Mouse (Mus musculus) lung, postnatal 25 days (tissue): ENCODE measurements around the gene Ints5.
"Not testable (repeated sequence)": the region's sequence is repeated elsewhere in the genome, so short reads cannot be mapped to it uniquely, and the experiment has no call there.

ENCODE experiments used
- DNase-seq: peaks from one replicate; pipeline ENCODE4 v3.0.0; 2022; ENCODE audit warnings: low spot score

Gene Ints5

DNA sequence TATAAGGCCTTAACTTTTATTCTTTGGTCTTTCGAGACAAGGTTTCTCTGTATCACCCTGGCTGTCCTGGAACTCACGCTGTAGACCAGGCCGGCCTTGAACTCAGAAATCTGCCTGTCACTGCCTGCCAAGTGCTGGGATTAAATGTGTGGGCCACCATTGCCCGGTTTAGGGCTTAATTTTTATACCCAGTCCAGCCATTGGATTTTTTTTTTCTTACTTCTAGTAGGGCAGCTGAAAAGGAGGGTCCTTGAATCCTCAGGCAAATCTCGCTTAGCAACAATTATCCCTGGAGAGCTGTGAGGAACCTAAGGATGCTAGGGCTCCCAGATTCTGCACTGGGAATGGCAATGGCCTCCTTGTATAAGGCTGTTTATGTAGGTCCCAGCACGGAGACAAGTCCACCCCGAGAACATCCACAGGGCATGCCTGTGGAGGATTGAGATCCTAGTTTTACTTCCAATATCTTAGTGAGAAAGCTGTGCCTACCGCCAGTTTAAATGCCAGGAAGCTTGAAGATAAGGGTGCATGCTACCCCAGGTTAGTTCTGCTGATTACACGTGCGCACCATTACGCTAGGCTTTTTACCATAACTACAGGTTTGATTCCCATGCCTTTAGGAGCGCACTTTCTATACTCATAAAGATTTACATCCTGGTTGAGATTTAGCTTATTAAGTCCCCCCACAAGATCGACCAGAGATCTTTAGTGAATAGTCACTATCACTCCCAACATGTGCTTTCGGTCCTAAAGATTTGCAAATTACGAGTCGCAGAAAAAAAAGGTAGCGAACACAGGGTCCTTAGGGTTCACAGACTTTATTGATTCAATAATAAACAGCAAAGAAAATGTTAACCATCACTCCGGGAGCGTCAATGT, 5.0 kb upstream of the Ints5 start:
- DNase-seq, result no peak

DNA sequence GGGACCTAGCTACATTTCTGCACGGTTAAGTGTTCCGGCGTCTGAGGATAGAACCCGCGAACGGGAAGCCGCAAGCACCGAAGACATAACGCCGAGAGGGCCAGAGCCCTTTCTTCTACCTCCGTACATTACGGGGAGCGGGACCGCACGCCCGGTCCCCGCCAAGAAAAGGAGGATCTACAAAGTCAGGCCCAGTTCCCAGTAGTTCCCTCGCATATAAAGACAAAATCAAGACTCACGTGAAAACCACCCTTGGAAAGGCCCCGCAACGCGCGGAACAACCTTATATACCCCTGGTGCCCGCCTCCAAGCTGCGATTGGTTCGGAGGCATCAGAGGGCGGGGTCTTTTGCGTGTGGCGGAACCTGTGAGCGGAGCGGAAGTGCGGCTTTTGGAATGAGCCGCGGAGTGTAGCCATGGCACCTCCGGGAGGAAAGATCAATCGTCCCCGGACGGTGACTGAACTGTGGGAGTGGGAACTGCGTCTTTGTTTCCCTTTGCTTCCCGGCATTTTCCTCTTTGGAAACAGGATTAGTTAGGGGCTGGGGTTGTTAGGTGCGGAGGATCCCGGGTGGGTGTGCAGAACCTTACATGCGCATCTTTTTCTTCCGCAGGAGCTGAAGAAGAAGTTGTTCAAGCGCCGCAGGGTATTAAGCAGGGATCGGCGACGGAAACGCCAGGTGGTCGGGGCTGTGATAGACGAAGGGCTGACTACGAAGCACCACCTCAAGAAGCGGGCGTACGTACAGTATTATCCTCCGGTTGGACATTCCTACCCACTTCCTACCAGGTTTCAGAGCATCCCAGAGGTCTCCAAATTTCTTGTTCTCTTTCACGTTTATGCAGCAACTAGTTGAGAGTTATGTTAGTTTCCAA, 4.1 kb upstream of the Ints5 start, which contains the start of the genes 1810009A15Rik and Gm49416:
1810009A15Rik (plus strand) TSS at position 343 of the 875 bp plus-strand sequence.
Gm49416 (plus strand) TSS at position 416 of the 875 bp plus-strand sequence.
- DNase-seq, result peak; percentile 96

DNA sequence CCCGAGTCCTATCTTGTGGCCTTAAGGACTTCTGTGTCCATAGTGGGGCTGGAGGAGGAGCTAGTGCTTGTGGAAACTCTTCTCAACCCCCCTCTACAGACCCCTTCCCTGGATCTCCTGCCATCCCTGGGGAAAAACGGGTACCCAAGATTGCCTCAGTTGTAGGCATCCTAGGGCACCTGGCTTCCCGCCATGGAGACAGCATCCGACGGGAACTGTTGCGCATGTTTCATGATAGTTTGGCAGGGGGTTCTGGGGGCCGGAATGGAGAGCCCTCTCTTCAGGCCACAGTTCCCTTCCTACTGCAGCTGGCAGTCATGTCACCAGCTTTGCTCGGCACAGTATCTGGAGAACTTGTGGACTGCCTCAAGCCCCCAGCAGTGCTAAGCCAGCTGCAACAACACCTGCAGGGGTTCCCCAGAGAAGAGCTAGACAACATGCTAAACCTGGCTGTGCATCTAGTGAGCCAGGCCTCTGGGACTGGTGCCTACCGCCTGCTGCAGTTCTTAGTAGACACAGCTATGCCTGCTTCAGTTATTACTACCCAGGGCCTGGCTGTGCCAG, 2.7 kb downstream of the Ints5 start:
- no peak for DNase-seq

DNA sequence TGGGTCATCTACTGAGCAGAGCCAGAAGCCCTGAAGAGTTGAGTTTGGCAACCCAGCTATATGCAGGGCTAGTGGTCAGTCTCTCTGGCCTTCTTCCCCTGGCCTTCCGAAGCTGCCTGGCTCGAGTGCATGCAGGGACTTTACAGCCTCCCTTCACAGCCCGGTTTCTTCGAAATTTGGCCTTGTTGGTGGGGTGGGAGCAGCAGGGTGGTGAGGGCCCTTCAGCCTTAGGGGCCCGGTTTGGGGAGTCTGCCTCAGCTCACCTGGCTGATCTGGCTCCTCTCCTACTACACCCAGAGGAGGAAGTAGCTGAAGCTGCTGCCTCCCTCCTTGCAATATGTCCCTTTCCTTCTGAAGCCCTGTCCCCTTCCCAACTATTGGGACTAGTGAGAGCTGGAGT, 3.4 kb downstream of the Ints5 start:
- not testable (repeated sequence) for DNase-seq

DNA sequence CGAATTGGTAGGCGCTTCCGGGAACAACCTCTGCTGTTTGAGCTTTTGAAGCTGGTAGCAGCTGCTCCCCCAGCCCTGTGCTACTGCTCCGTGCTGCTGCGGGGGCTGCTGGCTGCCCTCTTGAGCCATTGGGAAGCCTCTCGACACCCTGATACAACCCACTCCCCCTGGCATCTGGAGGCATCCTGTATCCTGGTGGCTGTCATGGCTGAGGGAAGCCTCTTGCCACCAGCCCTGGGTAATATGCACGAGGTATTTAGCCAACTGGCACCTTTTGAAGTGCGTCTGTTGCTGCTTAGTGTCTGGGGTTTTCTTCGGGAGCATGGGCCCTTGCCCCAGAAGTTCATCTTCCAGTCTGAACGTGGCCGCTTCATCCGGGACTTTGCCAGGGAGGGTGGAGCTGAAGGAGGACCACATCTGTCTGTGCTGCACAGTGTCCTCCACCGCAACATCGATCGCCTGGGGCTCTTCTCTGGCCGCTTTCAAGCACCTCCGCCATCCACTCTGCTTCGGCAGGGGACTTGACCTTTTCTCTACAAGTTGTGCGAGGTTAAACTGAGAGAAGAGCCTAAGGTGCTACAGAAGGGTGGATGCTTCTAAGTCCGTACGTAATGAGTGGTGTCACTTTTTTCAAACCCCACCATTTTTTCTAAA, 4.5 kb downstream of the Ints5 start:
- not testable (repeated sequence) for DNase-seq

DNA sequence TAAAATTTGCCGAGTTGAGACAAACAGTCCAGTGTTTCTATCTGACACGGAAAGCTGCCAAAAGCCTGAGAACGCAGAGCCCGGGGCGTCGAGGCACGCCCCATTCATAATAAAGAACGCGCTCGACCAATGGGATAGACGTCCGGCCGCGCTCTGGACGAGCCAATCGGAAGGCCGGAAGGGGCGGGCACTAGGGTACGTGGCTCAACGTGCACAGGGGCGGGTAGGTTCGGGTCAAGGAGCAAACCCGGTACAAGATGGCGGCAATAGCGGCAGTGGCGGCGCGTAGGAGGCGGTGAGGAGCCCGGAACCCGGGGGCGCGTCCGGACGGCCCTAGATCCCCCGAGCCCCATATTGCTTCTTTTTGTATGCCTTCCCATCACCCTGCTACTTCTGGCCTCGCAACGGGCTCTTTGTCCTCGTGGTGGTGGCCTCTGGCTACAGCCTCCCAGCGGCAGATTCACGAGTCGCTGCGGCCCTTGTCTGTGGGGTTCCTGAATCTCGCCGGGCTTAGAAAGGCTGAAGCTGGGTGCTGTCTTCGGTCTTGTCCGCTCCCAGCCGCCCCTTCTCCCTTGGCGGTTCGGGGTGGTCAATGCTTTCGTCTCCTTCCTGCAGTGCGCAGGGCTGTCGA, 5.2 kb downstream of the Ints5 start, which contains the start of gene Ganab:
Ganab (plus strand) TSS at position 207 of the 631 bp plus-strand sequence.
- peak; percentile 98 for DNase-seq

DNA sequence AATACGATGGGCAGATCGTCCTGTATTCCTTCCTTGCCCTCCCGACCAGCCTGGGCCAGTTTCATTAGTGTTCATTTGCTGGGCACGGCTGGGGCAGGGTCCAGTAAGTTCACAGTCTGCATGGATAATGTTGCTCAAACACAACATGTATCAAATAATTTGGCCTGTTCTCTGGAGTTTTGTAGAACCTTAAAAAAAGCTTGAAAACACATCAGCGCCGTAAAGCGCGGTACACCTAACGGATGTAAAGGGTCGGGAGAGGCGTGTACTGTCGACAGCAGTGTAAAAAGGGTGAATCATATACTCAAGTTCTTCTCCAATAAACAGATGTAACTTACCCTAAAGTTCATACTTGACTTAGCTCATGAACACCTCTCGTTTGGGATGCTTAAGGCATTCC, 5.8 kb downstream of the Ints5 start:
- no peak for DNase-seq

DNA sequence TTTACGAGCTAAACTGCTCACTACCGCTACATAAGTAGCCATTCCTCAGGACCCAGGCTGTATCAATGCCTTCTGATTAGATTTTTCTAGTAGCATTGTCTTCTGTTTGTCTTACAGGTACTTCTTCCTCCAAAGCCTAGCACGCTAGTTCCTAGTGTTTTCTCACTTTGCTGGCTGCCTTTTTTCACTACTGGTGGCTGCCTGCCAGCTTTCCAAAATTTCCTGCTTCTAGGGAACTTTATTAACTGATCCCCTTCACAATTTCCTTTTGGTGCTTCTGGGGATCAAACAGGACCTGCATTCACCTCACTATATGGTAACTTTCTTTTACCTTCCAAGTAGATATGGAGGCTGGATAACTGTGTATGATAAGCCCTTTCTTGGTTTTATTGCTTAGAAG, 6.3 kb downstream of the Ints5 start:
- DNase-seq, result no peak

DNA sequence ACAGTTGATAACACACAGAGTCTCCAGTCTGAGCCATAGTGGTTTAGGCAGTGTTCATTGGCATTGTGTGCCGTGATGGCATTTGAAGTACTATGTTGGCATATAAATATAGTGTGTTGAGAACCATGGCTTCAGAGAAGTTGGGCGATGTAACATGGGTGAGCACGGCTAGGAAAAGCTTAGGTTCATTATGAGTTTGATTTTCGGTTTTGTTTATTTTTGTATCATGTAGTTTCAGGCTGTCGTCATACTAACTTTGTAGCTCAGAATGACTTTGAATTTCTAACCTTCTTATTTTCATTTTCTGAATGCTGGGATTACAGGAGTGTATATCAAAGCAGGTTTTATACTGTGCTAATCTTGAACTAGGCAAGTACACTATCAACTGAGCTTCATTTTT, 10.6 kb downstream of the Ints5 start:
- no peak for DNase-seq

DNA sequence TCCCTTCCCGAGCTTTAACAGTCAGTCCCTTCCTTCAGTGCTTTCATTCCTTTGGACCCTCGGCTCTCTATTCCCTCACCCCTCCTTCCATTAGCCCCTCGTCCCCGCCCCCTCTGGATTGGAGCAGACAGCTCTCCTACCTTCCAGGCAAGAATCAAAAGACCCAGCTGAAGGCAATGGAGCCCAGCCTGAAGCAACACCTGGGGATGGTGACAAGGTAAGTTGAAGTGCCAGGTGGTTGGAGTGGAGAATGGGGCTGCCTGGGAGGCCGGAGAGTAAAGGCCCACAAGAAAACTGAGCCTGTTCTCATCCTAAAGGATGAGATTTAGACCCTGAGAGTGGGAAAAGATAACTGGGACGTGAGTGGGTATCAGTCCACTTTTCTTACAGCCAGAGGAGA, 15.7 kb downstream of the Ints5 start:
- no peak for DNase-seq

DNA sequence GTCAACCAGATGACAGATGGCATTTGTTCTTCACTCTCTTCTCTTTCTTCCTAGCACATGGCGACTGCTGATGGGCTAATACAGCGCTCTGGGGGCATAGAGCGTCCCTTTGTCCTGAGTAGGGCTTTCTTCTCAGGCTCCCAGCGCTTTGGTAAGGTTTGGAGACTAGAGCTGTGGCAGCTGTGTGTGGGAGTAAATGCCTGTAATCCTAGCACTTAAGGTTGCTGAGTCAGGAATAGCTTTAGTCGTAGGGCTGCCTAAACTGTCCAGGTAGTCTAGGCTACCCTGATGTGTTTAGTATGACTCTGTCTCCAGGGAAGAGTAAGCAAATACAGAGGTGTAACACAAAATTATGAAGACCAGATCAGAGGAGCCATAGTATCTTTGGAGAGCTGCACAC, 19.0 kb downstream of the Ints5 start:
- no peak for DNase-seq

DNA sequence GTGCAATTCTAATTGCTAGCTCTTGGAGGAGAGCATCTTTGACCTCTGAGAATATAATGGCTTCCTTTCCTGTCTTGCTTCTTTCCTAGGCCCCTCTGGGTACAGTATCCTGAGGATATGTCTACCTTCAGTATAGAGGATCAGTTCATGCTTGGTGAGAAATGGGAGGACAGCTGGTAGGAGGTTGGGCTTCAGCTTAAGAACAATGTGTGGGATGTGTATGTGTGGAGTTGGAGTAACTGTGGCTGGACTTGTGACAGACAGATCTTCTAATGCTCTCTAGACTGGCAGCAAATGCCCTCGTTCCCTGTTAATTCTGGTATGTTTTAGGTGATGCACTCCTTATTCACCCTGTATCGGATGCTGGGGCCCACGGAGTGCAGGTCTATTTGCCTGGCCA, 21.4 kb downstream of the Ints5 start:
- DNase-seq, result no peak

DNA sequence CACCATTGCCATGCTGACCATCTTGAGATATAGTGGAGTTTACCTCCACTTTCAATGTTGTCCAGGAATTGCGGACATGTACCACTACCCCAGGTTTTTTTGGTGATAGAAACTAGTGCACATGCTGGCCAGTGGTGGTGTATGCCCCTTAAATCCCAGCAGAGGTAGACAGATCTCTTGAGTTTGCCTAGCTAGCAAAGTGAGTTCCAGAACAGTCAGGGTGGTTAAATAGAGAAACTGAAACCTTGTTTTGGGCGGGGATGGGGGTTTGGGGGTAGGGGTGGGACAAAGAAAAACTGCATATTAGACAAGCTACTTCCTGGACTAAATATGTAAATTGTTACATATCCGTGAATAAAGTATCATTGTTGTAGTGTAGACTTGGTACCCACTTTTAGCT, 26.2 kb downstream of the Ints5 start:
- no peak for DNase-seq

DNA sequence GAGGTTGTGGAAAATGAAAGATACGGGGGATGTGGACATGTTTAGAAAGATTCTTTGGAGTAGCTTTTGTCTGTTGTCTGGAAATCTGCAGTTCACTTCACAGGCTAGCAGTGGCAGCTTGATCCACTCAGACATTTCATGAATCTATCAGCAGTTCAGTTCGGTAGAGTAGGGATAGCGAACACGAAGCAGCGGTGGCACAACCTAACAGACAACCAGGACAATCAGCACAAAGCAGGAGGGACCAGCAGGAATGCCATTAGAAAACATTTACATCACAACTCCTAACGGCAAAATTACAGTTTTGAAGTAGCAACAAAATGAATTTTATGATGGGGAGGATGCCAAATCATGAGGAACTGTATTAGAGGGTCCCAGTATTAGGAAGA, 26.9 kb downstream of the Ints5 start:
- no peak for DNase-seq

DNA sequence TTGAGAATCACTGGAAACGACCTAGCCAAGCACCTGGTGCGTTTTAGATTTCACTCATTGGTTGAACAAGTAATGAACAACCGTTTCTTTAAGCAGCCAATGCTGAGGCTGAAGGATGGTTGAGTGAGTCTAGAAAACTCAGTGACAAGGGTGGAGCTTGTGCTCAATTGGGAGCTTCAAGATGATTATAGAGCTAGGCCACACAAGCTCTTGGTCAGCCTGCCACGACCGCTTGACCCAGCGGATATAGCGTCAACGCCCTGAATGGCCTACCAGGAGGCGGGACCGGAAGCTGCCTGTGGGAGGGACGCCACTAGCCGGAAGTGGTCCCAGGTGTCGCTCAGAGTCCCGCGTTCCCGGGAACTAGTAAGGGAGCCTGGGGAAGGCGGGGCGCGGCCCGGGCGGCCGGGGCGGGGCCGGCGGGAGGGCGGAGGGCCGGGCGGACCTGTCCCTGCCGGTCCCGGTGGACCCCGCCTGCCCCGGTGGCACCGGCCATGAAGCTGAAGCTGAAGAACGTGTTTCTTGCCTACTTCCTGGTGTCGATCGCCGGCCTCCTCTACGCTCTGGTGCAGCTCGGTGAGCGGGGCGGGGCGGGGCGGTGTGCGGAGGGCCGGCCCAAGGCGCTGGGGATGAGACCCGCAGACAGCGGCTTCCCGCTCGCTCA, 27.4 kb downstream of the Ints5 start, which contains the start of gene B3gat3:
B3gat3 (plus strand) TSS at position 302 of the 664 bp plus-strand sequence.
- peak; percentile 97 for DNase-seq

DNA sequence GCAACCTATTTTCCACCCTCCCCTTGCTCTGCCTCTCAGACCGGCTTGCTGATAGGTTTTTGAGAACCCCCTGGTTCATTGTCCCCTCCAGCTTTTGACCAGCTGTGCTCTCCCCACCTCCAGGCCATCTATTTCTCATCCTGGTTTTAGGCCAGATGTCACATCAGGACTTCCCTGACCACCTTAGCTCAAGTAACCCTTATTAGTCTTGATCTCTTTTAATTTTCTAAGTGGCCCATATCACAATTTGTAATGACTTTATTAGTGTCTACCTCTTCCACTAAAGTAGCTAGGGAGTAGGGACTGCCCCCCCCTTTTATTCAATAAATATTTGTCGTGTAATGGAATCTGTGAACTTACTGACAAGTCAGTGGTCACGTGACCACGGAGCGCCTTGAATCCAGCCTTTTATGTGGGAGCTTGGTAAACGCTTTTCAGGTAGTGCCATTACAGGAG, 28.1 kb downstream of the Ints5 start:
- no peak for DNase-seq

DNA sequence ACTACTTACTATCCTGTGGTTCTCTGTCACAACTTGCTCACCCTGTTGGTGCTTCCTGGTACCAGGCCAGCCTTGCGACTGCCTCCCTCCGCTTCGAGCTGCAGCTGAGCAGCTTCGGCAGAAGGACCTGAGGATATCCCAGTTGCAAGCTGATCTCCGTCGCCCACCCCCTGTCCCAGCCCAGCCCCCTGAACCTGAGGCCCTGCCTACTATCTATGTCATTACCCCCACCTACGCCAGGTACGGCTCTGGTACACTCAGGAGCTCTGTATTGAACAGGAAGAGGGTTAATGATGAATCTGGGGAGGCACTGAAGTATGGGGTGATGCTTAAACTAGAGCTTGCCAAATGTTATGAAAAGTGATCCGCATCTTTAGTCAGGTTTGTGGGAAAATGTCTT, 28.9 kb downstream of the Ints5 start:
- DNase-seq, result no peak

DNA sequence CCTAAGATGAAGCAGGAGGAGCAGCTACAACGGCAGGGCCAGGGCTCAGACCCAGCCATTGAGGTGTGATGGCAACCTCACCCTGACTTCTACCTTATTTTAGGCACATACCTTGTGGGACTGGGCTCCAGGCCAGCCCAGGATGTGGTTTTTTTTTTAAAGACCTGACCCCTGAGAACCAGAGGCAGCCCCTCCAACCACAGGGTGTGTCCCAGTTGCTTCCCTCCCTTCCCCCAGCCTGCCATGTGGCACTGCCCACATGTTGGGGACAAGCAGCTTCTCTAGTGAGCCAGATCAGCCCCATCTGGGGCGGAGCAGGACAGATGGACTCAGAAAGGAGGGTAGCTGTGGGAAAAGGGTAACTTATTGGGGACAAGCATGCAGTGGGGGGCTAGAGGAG, 34.0 kb downstream of the Ints5 start:
- DNase-seq, result no peak

DNA sequence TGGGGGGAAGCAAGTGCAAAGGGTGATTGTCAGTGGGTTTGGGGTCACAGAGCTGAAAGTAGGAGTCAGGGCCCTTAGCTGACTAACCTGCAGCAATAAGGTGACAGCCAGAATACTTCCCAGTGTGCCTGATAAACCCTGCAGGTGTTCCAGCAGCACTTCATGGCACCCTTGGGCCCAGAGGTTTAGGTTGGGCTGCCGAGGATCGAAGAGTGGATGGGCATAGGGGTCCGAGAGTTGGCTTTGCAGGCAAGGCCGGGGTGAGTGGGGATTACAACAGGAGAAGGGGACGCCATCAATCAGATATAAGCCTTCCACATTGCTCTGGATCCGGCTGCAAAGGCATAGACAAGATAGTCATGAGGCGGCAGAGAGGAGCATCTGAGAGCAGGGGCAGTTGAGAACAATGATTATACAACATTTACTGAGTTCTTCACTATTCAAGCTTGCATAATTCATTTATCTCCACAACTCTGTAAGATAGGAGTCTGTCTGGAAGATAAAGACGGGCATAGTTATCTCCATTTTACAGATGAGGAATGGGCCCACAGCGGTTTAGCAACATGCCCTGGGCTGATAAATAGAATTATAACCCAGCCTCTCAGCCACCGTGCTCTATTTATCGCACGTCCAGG, 35.2 kb downstream of the Ints5 start:
- no peak for DNase-seq

DNA sequence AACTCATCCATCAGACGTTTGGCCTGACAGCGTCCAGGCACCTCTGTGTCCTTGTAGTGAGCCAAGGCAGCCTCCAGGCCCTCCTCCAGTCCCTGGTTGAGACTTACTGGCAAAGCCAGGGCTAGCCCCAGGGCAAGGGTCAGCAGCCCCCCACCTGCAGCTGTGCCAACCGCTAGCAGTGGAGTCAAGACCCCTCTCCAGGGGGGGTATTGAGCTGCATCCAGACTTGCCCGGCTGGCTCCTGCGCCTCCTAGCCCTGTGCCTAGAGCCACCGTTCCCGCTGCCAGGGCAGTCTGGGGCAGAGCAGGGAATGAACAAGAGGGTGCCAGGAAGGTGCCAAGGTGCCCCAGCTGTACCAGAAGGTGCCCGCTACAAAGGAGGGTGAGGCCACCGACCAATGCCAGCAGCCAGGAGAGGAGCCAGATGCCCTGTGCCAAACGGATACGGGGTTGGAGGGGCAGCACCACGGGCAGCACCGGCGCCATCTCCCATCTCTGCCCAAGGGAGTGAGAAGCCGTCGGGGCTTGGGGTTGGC, 36.0 kb downstream of the Ints5 start:
- no peak for DNase-seq
